9 mouse cellular contexts compared by ENCODE assay signal in genomic region chr4:150937293-150938062, GRCm38 (mm10). TPM values are rescaled to one million over a fixed set of nuclear protein-coding genes. Genes with fewer than 3 reads are reported as not detected.
DNase-seq lines count a peak whose midpoint lies in the region; ATAC-seq lines count a peak whose summit lies in the region.
"Had no signal": no experiment of that assay in that cellular context is flagged by ENCODE, and none has a peak within 500 bp of the region (broad histone marks: within the 10 kb centered on the region; RNA-seq: fewer than 3 reads in every experiment).

No protein-coding gene starts in this region.

- H3K27me3 ChIP-seq in heart, embryonic 13.5 days (replicated peaks), result peaks cover 16% of the 10 kb centered on the region; the same call in 1 of the 2 replicates
- no peaks in the 10 kb centered on the region for H3K27me3 ChIP-seq in heart, embryonic 15.5 days

- ATAC-seq in heart, embryonic 13.5 days (ENCODE audit: extremely low read depth, insufficient number of reproducible peaks, low FRiP score, low TSS enrichment), result no peak
- ATAC-seq in heart, embryonic 15.5 days (replicated peaks; ENCODE audit: insufficient number of reproducible peaks, insufficient read depth, low FRiP score, low read depth), result no peak
- ATAC-seq in granulocyte monocyte progenitor cell, adult 5-6 weeks (replicated peaks; ENCODE audit: poor library complexity, severe bottlenecking), result no peak

- peak overlapping the region; percentile 60 for H3K4me2 ChIP-seq in heart, embryonic 13.5 days
- H3K4me2 ChIP-seq in heart, embryonic 15.5 days, result peak overlapping the region; percentile 44

- H3K9ac ChIP-seq in heart, embryonic 13.5 days, result peak overlapping the region; percentile 12; the same call in 1 of the 2 replicates
- H3K9ac ChIP-seq in heart, embryonic 15.5 days, result no peak overlapping the region; the same call in 1 of the 2 replicates

- no peaks in the 10 kb centered on the region for H3K36me3 ChIP-seq in heart, embryonic 13.5 days
- no peaks in the 10 kb centered on the region for H3K36me3 ChIP-seq in heart, embryonic 15.5 days

- WGBS in heart, embryonic 13.5 days, result 70% methylated on average over 16 of the region's 16 CpGs
- 65% methylated on average over 16 of the region's 16 CpGs for WGBS in heart, embryonic 15.5 days

- H3K4me3 ChIP-seq in heart, embryonic 13.5 days, result peak overlapping the region; percentile 26
- H3K4me3 ChIP-seq in heart, embryonic 15.5 days, result peak overlapping the region; percentile 18; the same call in 1 of the 2 replicates

- no peak for DNase-seq in heart, adult 8-10 months (ENCODE audit: low spot score)
- peak; percentile 25 for DNase-seq in urinary bladder, postnatal 25 days (ENCODE audit: low spot score)
- DNase-seq in urinary bladder, adult 2 months (ENCODE audit: low spot score), result no peak
- peak; percentile 48 to 67 for DNase-seq in left cerebral cortex, postnatal 25 days (ENCODE audit: low spot score in 2 of 2)
- DNase-seq in thymus, postnatal 36 days, result peak; percentile 52 to 72

- intact Hi-C loops in left cerebral cortex, postnatal 25 days (cut with DNase I), result no loop called here

- no peak overlapping the region for H3K27ac ChIP-seq in heart, embryonic 13.5 days (replicated peaks)
- H3K27ac ChIP-seq in heart, embryonic 15.5 days, result no peak overlapping the region

- H3K4me1 ChIP-seq in heart, embryonic 13.5 days, result peaks cover 9% of the 10 kb centered on the region
- peaks cover 9% of the 10 kb centered on the region for H3K4me1 ChIP-seq in heart, embryonic 15.5 days (replicated peaks)

- H3K9me3 ChIP-seq in heart, embryonic 13.5 days, result no peaks in the 10 kb centered on the region
- no peaks in the 10 kb centered on the region for H3K9me3 ChIP-seq in heart, embryonic 15.5 days (replicated peaks)

RNA-seq across cellular contexts. Expression of gene Tnfrsf9, which starts 23.1 kb away (rescaled TPM):
- polyA plus RNA-seq in heart, embryonic 13.5 days (2015; fragmentation: Nextera tagmentation; extraction: Ambion mirVana), result 0.57 and 0.82 TPM in 2 replicates
- total RNA-seq in heart, adult 8-10 months (2022), result under 1 TPM; 0.12 to 0.29 (median 0.22) TPM
- 0.69 and 1.3 TPM in 2 replicates for polyA plus RNA-seq in urinary bladder, adult 2 months (2012; rRNA removed)
- polyA plus RNA-seq in heart, embryonic 15.5 days (2015; fragmentation: Nextera tagmentation; extraction: Ambion mirVana), result 2.0 and 2.6 TPM in 2 replicates
- under 1 TPM; 0.76 TPM for total RNA-seq in left cerebral cortex, postnatal 25 days (2021)
- total RNA-seq in granulocyte monocyte progenitor cell, adult 5-6 weeks (2014; fragmentation: Nextera tagmentation), result not detected in 2 replicates
- total RNA-seq in granulocyte monocyte progenitor cell, adult 5-6 weeks (2017), result not detected in 2 replicates

RNA-seq across cellular contexts. Expression of gene Park7, which starts 23.2 kb away (rescaled TPM):
- polyA plus RNA-seq in heart, embryonic 13.5 days (2015; fragmentation: Nextera tagmentation; extraction: Ambion mirVana), result 298 and 333 TPM in 2 replicates
- 100 to 1,000 TPM; 275 to 312 (median 290) TPM for total RNA-seq in heart, adult 8-10 months (2022)
- polyA plus RNA-seq in urinary bladder, adult 2 months (2012; rRNA removed), result 308 and 318 TPM in 2 replicates
- polyA plus RNA-seq in heart, embryonic 15.5 days (2015; fragmentation: Nextera tagmentation; extraction: Ambion mirVana), result 287 and 319 TPM in 2 replicates
- 100 to 1,000 TPM; 176 to 201 TPM for total RNA-seq in left cerebral cortex, postnatal 25 days (2021)
- total RNA-seq in granulocyte monocyte progenitor cell, adult 5-6 weeks (2014; fragmentation: Nextera tagmentation), result 284 and 328 TPM in 2 replicates
- total RNA-seq in granulocyte monocyte progenitor cell, adult 5-6 weeks (2017), result 431 and 435 TPM in 2 replicates

RNA-seq across cellular contexts. Expression of gene Uts2, which starts 59.4 kb away (rescaled TPM):
- polyA plus RNA-seq in heart, embryonic 13.5 days (2015; fragmentation: Nextera tagmentation; extraction: Ambion mirVana), result not detected in 2 replicates
- not detected for total RNA-seq in heart, adult 8-10 months (2022)
- not detected in 2 replicates for polyA plus RNA-seq in urinary bladder, adult 2 months (2012; rRNA removed)
- not detected in 2 replicates for polyA plus RNA-seq in heart, embryonic 15.5 days (2015; fragmentation: Nextera tagmentation; extraction: Ambion mirVana)
- total RNA-seq in left cerebral cortex, postnatal 25 days (2021), result not detected
- total RNA-seq in granulocyte monocyte progenitor cell, adult 5-6 weeks (2014; fragmentation: Nextera tagmentation), result not detected in 2 replicates
- total RNA-seq in granulocyte monocyte progenitor cell, adult 5-6 weeks (2017), result not detected in 2 replicates
- total RNA-seq: heart, postnatal 10 days had no signal

Comparison
In these comparisons a context has a peak if more than half of its experiments do, and no peak if none do; other contexts are left out.
1. DNase-seq: peak in urinary bladder, postnatal 25 days (single experiment), left cerebral cortex, postnatal 25 days (2 of 2) and thymus, postnatal 36 days (2 of 2); none in heart, adult 8-10 months (single experiment) and urinary bladder, adult 2 months (single experiment).